Mouse (Mus musculus) cerebellum, adult 2 months (tissue): ENCODE results near the gene Crim1.

ENCODE experiments used
- CTCF ChIP-seq: fragments of 200-500 bp; IDR thresholded peaks from 2 replicates; pipeline ENCODE4 v1.5.1; 2011; ENCODE audit warnings: low read depth, mild to moderate bottlenecking, control low read depth, low read length, moderate library complexity, borderline replicate concordance; ENCODE audit not compliant: insufficient read depth
- POLR2A ChIP-seq: fragments of 200-500 bp; IDR thresholded peaks from 2 replicates; pipeline ENCODE4 v1.6.1; 2011; ENCODE audit warnings: low read length, control low read depth, borderline replicate concordance; ENCODE audit not compliant: insufficient read depth

DNA sequence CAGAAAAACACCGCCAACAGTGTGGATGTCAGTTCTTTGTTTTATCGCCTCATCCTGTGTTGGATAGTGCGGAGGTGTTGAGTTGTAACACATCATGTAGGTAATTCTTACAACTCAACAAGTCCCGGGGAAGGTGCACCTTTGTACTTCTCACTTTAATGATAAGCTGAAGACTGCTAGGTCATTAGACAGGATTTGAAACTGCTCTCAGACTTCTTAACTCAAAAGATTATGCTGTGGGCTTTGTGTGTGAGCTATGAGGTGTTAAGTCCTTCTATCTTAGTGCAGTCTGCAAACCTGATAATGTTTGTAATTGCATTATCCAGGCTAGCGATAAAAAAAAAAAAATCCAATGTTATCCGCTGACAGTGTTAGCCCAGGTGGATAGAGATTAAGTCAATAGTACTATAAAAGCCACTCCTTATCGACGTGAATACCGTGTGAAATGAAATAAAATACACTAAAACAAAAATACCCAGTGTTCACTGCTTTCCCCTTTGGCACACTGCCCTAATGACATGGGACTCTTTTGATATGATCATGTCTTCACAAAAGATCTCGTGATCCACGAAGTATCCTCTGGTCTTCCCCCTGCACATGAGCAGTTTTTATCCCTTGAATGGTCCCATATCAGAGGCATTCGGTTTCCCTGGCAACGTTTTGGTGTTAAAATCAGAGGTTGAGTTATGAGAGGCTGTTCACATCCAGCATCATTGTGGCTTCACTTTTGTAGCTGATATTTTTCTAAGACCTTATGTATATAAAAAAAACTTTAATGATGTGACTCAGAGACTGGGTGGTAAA lies 48.4 kb upstream of the Crim1 start:
- no peak for TF ChIP-seq POLR2A
- no peak for TF ChIP-seq CTCF
